ENCODE assay signal across 6 mouse cellular contexts in the genomic region with DNA sequence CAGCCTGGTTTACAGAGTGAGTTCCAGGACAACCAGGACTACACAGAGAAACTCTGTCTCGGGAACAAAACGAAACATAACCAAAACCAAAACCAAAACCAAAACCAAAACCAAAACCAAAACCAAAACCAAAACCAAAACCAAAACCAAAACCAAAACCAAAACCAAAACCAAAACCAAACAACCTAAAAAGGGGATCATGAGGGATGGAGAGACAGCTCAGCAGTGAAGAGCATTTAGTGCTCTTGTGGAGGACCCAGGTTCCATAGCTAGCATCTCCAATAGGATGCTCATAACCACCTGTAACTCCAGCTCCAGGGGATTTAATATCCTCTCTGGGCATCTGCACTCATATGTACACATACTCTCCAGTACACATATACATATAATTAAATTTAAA. TPM values are rescaled to one million over a fixed set of nuclear protein-coding genes. Genes with fewer than 3 reads are reported as not detected.
DNase-seq lines count a peak whose midpoint lies in the region; ATAC-seq and TF ChIP-seq lines count a peak whose summit lies in the region.
"Not testable (repeated sequence)": the region's sequence is repeated elsewhere in the genome, so short reads cannot be mapped to it uniquely, and the experiment has no call there.

No protein-coding gene starts in this region.

- H3K4me1 ChIP-seq in MEL (ENCODE audit: control insufficient read depth in 1 of 2, insufficient read depth in 2 of 2, low read length in 2 of 2), result not testable (repeated sequence)
- H3K4me1 ChIP-seq in megakaryocyte, embryonic 14.5 days, result peaks cover 15% of the 10 kb centered on the region

- H3K27ac ChIP-seq in MEL (ENCODE audit: control insufficient read depth, low read depth, low read length), result not testable (repeated sequence)

- TF ChIP-seq RAD21 in MEL (IDR thresholded peaks at IDR 0.05; ENCODE audit: low read depth, low read length), result not testable (repeated sequence)

- H3K27me3 ChIP-seq in MEL (ENCODE audit: control insufficient read depth in 1 of 2, insufficient read depth in 2 of 2, low read length in 2 of 2); splenic B cell, adult 2 months (ENCODE audit: control insufficient read depth, insufficient read depth, low read length, poor library complexity, severe bottlenecking): not testable (repeated sequence)
- H3K27me3 ChIP-seq in megakaryocyte, embryonic 14.5 days (replicated peaks), result peaks cover 14% of the 10 kb centered on the region

- H3K79me2 ChIP-seq in MEL (ENCODE audit: control insufficient read depth, insufficient read depth, low read length, poor library complexity), result not testable (repeated sequence)

- TF ChIP-seq POLR2A in MEL (IDR thresholded peaks at IDR 0.05; ENCODE audit: control insufficient read depth in 1 of 2, insufficient read depth in 1 of 2, low read depth in 1 of 2, low read length in 2 of 2, poor library complexity in 1 of 2), result not testable (repeated sequence)

- peak; percentile 67 for ATAC-seq in CD4-positive, CD25-positive, alpha-beta regulatory T cell, adult 4 months

- H3K36me3 ChIP-seq in MEL (ENCODE audit: control insufficient read depth in 1 of 2, insufficient read depth in 2 of 2, low read length in 2 of 2); megakaryocyte, embryonic 14.5 days (replicated peaks; ENCODE audit: low read length); splenic B cell, adult 2 months (ENCODE audit: control insufficient read depth, insufficient read depth, low read length, poor library complexity, severe bottlenecking): not testable (repeated sequence)

- H3K9ac ChIP-seq in MEL (ENCODE audit: control insufficient read depth, low read depth, low read length, poor library complexity, severe bottlenecking), result not testable (repeated sequence)

- DNase-seq in CD4-positive helper T cell, adult 2 months (ENCODE audit: low read depth, low spot score), result peak; percentile 39
- not testable (repeated sequence) for DNase-seq in MEL (ENCODE audit: low read depth, low spot score)
- peak; percentile 43 for DNase-seq in induced T-regulatory cell, adult 2 months (ENCODE audit: low read depth)
- peak; percentile 33 for DNase-seq in splenic B cell, adult 2 months (ENCODE audit: low read depth, low spot score)

- H3K9me3 ChIP-seq in MEL (replicated peaks; ENCODE audit: insufficient read depth, low read length); megakaryocyte, embryonic 14.5 days: not testable (repeated sequence)

- TF ChIP-seq EP300 in MEL (IDR thresholded peaks at IDR 0.05; ENCODE audit: low read depth in 1 of 2, low read length in 2 of 2), result not testable (repeated sequence)

- not testable (repeated sequence) for H3K4me3 ChIP-seq in MEL (ENCODE audit: control insufficient read depth in 1 of 2, insufficient read depth in 1 of 2, low read depth in 2 of 2, low read length in 2 of 2)
- peak overlapping the region; percentile 6 for H3K4me3 ChIP-seq in megakaryocyte, embryonic 14.5 days (replicated peaks)

- TF ChIP-seq CTCF in MEL (IDR thresholded peaks at IDR 0.05 in 2 of 3, conservative IDR thresholded peaks at IDR 0.05 in 1 of 3; ENCODE audit: control insufficient read depth in 1 of 3, insufficient read depth in 1 of 3, low read depth in 2 of 3, low read length in 3 of 3, poor library complexity in 1 of 3, severe bottlenecking in 1 of 3), result not testable (repeated sequence)

TF ChIP-seq in MEL, 35 proteins besides CTCF, POLR2A, EP300 and RAD21:
- peak; percentile 42; the same call in 1 of the 2 replicates for TF ChIP-seq ETS1 (IDR thresholded peaks at IDR 0.05; ENCODE audit: low read depth, low read length)

RNA-seq across cellular contexts. Expression of a gene that starts 16.8 kb away (rescaled TPM):
- 1 to 10 TPM; 3.3 to 3.5 TPM for polyA plus RNA-seq in CD4-positive, CD25-positive, alpha-beta regulatory T cell, adult 4 months (2017; shearing (Covaris generic))
- total RNA-seq in MEL (2012; rRNA removed), result 48.5 and 53.1 TPM in 2 replicates
- polyA plus RNA-seq in MEL (2012; ENCODE audit: insufficient read depth in 1 of 2, insufficient read length in 2 of 2, low read depth in 1 of 2, low replicate concordance in 2 of 2, missing spikeins in 1 of 2), result 100 to 1,000 TPM in 1 of 2 experiments, 10 to 100 TPM in 1; 78.0 to 321 TPM
- 5.8 and 5.9 TPM in 2 replicates for polyA plus RNA-seq in megakaryocyte, embryonic 14.5 days (2012; ENCODE audit: insufficient read depth, low replicate concordance)

RNA-seq across cellular contexts. Expression of a gene that starts 58.9 kb away (rescaled TPM):
- polyA plus RNA-seq in CD4-positive, CD25-positive, alpha-beta regulatory T cell, adult 4 months (2017; shearing (Covaris generic)), result 100 to 1,000 TPM; 152 to 193 TPM
- total RNA-seq in MEL (2012; rRNA removed), result 9.0 and 10.2 TPM in 2 replicates
- 10 to 100 TPM in 1 of 2 experiments, not detected in 1; 14.7 TPM for polyA plus RNA-seq in MEL (2012; ENCODE audit: insufficient read depth in 1 of 2, insufficient read length in 2 of 2, low read depth in 1 of 2, low replicate concordance in 2 of 2, missing spikeins in 1 of 2)
- polyA plus RNA-seq in megakaryocyte, embryonic 14.5 days (2012; ENCODE audit: insufficient read depth, low replicate concordance), result 2.2 and 22.1 TPM in 2 replicates

Comparison
In these comparisons a context has a peak if more than half of its experiments do, and no peak if none do; other contexts are left out.
1. RNA of a gene that starts 16.8 kb away (polyA plus RNA-seq): 78.0 to 321 TPM in MEL; 5.8 to 5.9 TPM in megakaryocyte, embryonic 14.5 days and 3.3 to 3.5 TPM in CD4-positive, CD25-positive, alpha-beta regulatory T cell, adult 4 months; every median in the first group is over 10 times any median in the second.